Mouse (Mus musculus): ENCODE measurements around the gene Hat1. TPM values are rescaled to one million over a fixed set of nuclear protein-coding genes. Genes with fewer than 3 reads are reported as not detected.

Gene Hat1
- polyA plus RNA-seq, 1 experiment from 2014 or later, result 56.1 TPM

DNA sequence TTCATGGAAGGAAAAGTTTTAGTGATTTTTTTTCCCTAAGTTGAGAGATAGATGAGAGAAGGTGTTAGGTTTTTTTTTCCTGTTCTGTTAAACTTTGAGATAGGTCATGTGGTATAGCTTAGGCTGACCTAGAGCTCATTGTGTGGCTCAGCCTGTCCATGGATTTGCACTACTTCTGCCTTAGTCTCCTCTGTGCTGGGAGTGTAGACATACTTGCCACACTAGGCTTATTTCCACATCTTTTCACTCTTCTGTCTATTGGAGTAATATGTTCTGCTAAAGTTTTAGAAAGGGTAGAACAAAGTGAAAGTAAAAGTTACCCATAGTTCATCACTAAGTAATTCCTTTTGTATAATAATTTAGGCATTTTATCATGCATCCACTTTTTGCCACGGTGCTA is 16.9 kb downstream of the Hat1 start:
- Histone ChIP-seq H3K9ac (replicated peaks; ENCODE audit: low read length) (no peak overlapping the region), H3K9me3 (ENCODE audit: control insufficient read depth, low read length) (no peaks in the 10 kb centered on the region), H3K27ac (replicated peaks; ENCODE audit: low read depth, low read length) (no peak overlapping the region), H3K4me2 (ENCODE audit: low read length) (no peak overlapping the region), H3K4me3 (replicated peaks; ENCODE audit: low read depth, low read length) (no peak overlapping the region), H3K36me3 (ENCODE audit: control insufficient read depth, insufficient read depth, low read length) (no peaks in the 10 kb centered on the region), H3K4me1 (ENCODE audit: control insufficient read depth, insufficient read depth, low read length) (no peaks in the 10 kb centered on the region), H3K27me3 (ENCODE audit: control insufficient read depth, insufficient read depth, low read length) (no peaks in the 10 kb centered on the region)
- 100% methylated on average over 1 of the region's 1 CpGs for WGBS
- DNase-seq, result no peak
- no peak for ATAC-seq (ENCODE audit: low FRiP score, low TSS enrichment)

DNA sequence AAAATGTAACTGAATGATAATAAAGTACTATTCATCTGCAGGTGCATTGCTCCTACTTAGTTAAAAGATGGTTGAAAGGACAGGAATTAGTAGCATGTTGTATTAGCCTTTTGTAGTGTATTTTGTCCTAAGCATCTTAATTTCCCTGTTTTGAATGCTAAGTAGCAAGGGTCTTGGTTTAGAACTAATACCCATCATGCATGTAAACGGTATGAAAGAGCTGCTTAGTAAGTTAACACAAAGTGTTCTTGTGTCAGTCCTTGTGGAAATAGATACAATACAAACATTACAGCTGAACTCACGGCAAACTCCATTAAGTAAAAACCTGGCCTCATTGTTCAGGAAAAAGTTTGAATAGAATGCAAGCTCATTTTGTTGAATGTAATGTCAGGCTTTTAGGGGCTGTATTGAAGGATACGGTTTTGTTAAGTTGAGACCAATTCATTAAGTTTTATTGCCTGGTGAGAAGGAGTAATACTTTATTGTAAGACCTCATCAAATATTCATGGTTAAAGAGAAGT is 30.1 kb downstream of the Hat1 start:
- WGBS, result 28% methylated on average over 3 of the region's 3 CpGs
- no peaks in the 10 kb centered on the region for H3K9me3 ChIP-seq (ENCODE audit: control insufficient read depth, low read length)

DNA sequence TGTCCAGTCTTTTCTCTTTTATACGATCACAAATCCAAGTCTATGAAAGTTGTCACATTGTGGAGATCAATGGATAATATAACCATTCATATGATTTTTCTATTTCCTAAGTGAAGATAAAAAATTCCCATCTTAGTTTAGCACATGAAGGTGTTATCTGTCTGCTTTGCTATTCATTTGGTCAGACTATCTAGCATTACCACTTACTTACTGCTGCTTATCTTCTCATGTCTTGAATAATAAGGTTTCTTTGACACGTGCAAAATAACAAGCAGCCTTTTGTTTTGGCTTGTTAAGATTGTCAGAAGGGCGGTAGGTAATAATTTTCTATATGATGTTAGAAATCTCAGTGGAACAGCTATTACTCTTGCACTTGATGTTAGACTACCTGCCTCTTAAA is 30.6 kb downstream of the Hat1 start:
- ATAC-seq (ENCODE audit: low FRiP score, low TSS enrichment) (no peak), DNase-seq (no peak)
- no peaks in the 10 kb centered on the region for H3K4me1 ChIP-seq (ENCODE audit: control insufficient read depth, insufficient read depth, low read length)
- H3K27ac ChIP-seq (replicated peaks; ENCODE audit: low read depth, low read length), result no peak overlapping the region
- H3K4me2 ChIP-seq (ENCODE audit: low read length), result no peak overlapping the region
- H3K9ac ChIP-seq (replicated peaks; ENCODE audit: low read length), result no peak overlapping the region
- peaks cover 4% of the 10 kb centered on the region; the same call in 1 of the 2 replicates for H3K36me3 ChIP-seq (ENCODE audit: control insufficient read depth, insufficient read depth, low read length)
- 72% methylated on average over 3 of the region's 3 CpGs for WGBS
- no peak overlapping the region for H3K4me3 ChIP-seq (replicated peaks; ENCODE audit: low read depth, low read length)
- no peaks in the 10 kb centered on the region for H3K9me3 ChIP-seq (ENCODE audit: control insufficient read depth, low read length)
- no peaks in the 10 kb centered on the region for H3K27me3 ChIP-seq (ENCODE audit: control insufficient read depth, insufficient read depth, low read length)

More for the DNA sequence above, 30.1 kb downstream of the Hat1 start:
- Histone ChIP-seq H3K27me3 (ENCODE audit: control insufficient read depth, insufficient read depth, low read length) (no peaks in the 10 kb centered on the region), H3K4me2 (ENCODE audit: low read length) (no peak overlapping the region), H3K36me3 (ENCODE audit: control insufficient read depth, insufficient read depth, low read length) (peaks cover 4% of the 10 kb centered on the region; the same call in 1 of the 2 replicates), H3K9ac (replicated peaks; ENCODE audit: low read length) (no peak overlapping the region), H3K27ac (replicated peaks; ENCODE audit: low read depth, low read length) (no peak overlapping the region), H3K4me1 (ENCODE audit: control insufficient read depth, insufficient read depth, low read length) (no peaks in the 10 kb centered on the region), H3K4me3 (replicated peaks; ENCODE audit: low read depth, low read length) (no peak overlapping the region)
- DNase-seq, result no peak
- no peak for ATAC-seq (ENCODE audit: low FRiP score, low TSS enrichment)

DNA sequence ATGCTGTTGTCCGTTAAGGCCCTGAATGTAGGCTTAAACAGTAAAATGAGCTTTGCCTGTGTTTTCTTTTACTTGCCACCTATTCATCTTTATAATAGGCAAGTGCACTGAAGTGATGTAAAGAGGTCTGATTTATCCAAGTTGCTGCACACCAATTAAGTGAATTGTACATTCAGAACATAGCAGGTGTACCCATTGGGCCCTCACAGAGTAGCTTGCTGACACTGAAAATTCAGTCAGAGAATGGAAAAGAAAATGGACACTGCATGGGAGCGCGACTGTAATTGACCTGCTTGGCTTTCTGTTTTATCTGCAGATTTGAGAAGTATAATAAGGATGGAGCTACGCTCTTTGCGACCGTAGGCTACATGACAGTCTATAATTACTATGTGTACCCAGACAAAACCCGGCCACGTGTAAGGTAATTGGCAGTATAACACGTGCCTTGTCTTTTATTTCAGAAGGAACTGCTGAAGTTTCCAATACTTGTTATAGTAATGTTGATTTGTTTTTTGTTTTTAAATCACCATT is 32.2 kb downstream of the Hat1 start:
- WGBS, result 94% methylated on average over 9 of the region's 9 CpGs
- Histone ChIP-seq H3K27me3 (ENCODE audit: control insufficient read depth, insufficient read depth, low read length) (no peaks in the 10 kb centered on the region), H3K9ac (replicated peaks; ENCODE audit: low read length) (no peak overlapping the region), H3K27ac (replicated peaks; ENCODE audit: low read depth, low read length) (no peak overlapping the region), H3K4me2 (ENCODE audit: low read length) (no peak overlapping the region), H3K4me1 (ENCODE audit: control insufficient read depth, insufficient read depth, low read length) (no peaks in the 10 kb centered on the region), H3K36me3 (ENCODE audit: control insufficient read depth, insufficient read depth, low read length) (peaks cover 4% of the 10 kb centered on the region; the same call in 1 of the 2 replicates), H3K9me3 (ENCODE audit: control insufficient read depth, low read length) (no peaks in the 10 kb centered on the region), H3K4me3 (replicated peaks; ENCODE audit: low read depth, low read length) (no peak overlapping the region)
- ATAC-seq (ENCODE audit: low FRiP score, low TSS enrichment), result no peak
- peak; percentile 1 for DNase-seq

DNA sequence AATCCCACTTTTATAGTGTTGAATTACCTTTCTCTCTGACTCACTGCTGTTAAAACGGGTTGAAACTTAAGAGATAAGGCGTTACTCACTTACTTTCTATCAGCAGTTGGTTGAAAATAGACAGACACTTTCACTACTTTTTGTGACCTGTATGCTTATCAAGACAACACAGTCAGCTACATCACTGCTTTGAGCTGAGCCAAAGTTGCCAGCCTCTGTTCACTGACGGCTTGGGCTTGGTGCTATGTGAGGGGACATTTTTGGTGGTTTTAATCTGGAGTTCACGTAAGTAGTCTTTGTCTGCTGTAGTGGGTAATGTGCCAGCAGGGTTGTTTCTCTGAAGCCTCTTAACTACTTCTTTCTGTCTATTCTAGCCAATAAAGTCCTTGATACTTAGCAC is 35.8 kb downstream of the Hat1 start:
- 89% methylated on average over 4 of the region's 4 CpGs for WGBS
- H3K9me3 ChIP-seq (ENCODE audit: control insufficient read depth, low read length), result no peaks in the 10 kb centered on the region
- no peak overlapping the region for H3K9ac ChIP-seq (replicated peaks; ENCODE audit: low read length)
- DNase-seq (no peak), ATAC-seq (ENCODE audit: low FRiP score, low TSS enrichment) (no peak)
- H3K27me3 ChIP-seq (ENCODE audit: control insufficient read depth, insufficient read depth, low read length), result no peaks in the 10 kb centered on the region
- no peaks in the 10 kb centered on the region for H3K4me1 ChIP-seq (ENCODE audit: control insufficient read depth, insufficient read depth, low read length)
- H3K4me3 ChIP-seq (replicated peaks; ENCODE audit: low read depth, low read length), result no peak overlapping the region
- H3K27ac ChIP-seq (replicated peaks; ENCODE audit: low read depth, low read length), result no peak overlapping the region
- H3K4me2 ChIP-seq (ENCODE audit: low read length), result no peak overlapping the region
- H3K36me3 ChIP-seq (ENCODE audit: control insufficient read depth, insufficient read depth, low read length), result peaks cover 4% of the 10 kb centered on the region; the same call in 1 of the 2 replicates

DNA sequence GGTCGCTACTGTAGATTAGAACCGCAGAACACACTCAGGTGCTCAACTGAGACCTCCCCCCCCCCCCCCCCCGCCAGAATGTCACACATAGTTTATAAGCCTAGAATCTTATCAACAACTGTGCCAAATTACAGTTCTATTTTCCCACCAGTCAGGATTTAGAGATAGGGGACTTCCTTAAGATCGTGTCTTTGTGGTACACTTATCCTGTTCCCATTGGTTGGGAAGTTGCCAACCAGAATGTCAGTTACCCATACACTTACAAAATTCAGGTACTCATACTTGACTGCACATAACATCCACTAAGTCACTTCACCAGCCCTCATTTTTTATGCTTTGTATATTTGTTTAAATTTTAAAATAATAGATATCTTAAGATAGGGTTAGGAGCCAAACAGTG is 46.7 kb downstream of the Hat1 start:
- Histone ChIP-seq H3K4me3 (replicated peaks; ENCODE audit: low read depth, low read length) (no peak overlapping the region), H3K9me3 (ENCODE audit: control insufficient read depth, low read length) (no peaks in the 10 kb centered on the region), H3K27me3 (ENCODE audit: control insufficient read depth, insufficient read depth, low read length) (no peaks in the 10 kb centered on the region), H3K9ac (replicated peaks; ENCODE audit: low read length) (no peak overlapping the region), H3K27ac (replicated peaks; ENCODE audit: low read depth, low read length) (no peak overlapping the region), H3K4me2 (ENCODE audit: low read length) (no peak overlapping the region), H3K36me3 (ENCODE audit: control insufficient read depth, insufficient read depth, low read length) (peaks cover 10% of the 10 kb centered on the region; the same call in 1 of the 2 replicates), H3K4me1 (ENCODE audit: control insufficient read depth, insufficient read depth, low read length) (no peaks in the 10 kb centered on the region)
- DNase-seq (no peak), ATAC-seq (ENCODE audit: low FRiP score, low TSS enrichment) (no peak)
- 98% methylated on average over 3 of the region's 4 CpGs for WGBS

DNA sequence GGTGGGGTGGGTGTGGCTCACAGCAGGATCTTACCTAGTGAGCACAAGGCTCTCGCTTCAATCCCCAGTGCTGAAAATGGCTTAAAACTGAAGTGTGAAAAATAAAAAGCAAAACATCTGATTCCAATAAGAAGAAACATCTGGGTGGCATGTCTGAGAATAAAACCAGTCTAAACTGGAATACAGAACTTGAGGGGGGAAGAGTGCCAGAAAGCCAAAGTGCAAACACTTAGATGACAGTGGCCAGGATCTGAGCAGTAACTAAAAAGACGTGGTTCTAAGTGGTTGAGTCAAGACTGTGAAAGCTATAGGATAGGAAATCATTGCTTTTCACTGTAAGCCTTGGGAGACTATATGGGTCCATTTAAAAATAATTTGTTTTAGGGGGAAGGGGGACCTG is 54.6 kb downstream of the Hat1 start:
- H3K4me3 ChIP-seq (replicated peaks; ENCODE audit: low read depth, low read length), result no peak overlapping the region
- ATAC-seq (ENCODE audit: low FRiP score, low TSS enrichment) (no peak), DNase-seq (no peak)
- no peaks in the 10 kb centered on the region for H3K9me3 ChIP-seq (ENCODE audit: control insufficient read depth, low read length)
- no peak overlapping the region for H3K27ac ChIP-seq (replicated peaks; ENCODE audit: low read depth, low read length)
- no peak overlapping the region for H3K4me2 ChIP-seq (ENCODE audit: low read length)
- peaks cover 12% of the 10 kb centered on the region for H3K36me3 ChIP-seq (ENCODE audit: control insufficient read depth, insufficient read depth, low read length)
- H3K27me3 ChIP-seq (ENCODE audit: control insufficient read depth, insufficient read depth, low read length), result no peaks in the 10 kb centered on the region
- 32% methylated on average over 2 of the region's 2 CpGs for WGBS
- H3K9ac ChIP-seq (replicated peaks; ENCODE audit: low read length), result no peak overlapping the region
- peaks cover 6% of the 10 kb centered on the region; the same call in 1 of the 2 replicates for H3K4me1 ChIP-seq (ENCODE audit: control insufficient read depth, insufficient read depth, low read length)

DNA sequence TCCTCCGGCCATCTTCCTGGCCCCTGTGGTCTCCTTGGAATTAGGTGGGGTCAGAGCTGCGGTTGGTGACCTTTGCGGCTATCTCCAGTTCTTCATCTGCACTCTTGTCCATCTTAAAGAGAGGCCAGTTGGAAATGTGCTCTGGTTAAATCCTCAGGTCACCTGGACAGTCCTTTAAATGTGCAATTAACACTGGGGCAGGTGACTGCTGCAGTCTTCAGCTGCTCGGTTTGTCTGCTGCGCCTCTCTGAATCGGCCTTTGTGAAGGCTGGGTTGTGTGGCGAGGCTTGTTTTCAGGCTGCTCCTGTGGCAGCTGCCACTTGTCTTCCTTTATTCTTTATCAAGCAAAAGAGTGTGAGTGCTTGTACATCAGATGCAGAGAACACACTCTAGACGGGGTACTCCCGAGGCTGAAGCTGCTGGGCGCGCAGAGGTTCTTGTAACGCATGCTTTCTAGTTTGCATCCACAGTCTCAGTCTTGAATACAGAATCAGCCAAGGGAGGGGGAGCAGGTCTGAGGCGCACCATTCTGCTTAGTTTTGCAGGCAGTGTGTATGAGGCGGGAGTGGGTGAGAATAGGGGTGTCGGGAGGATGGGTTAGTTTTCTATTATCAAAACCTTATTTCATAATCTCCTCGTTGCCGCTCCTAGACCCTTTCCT is 56.9 kb downstream of the Hat1 start:
- H3K4me2 ChIP-seq (ENCODE audit: low read length), result peak overlapping the region; percentile 34

DNA sequence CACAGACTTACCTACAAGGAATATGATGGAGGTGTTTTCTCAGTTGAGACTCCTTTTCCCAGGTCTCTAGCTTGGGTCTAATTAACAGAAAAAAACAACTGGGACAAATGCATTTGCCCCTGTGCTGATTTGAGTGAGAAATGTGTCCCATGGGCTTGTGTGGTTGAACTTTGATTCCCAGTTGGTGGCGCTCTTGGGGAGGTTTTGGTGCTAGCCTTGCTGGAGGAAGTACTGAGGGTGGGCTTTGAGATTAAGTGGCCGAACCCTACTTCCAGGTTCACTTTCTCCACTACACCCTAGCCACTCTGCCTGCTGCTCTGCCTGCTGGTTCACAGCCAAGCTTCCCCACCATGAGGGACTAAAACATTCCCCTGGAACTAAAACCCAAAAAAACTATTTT is 60.8 kb downstream of the Hat1 start:
- no peak overlapping the region for H3K9ac ChIP-seq (replicated peaks; ENCODE audit: low read length)
- H3K9me3 ChIP-seq (ENCODE audit: control insufficient read depth, low read length), result no peaks in the 10 kb centered on the region
- WGBS, result 8% methylated on average over 2 of the region's 2 CpGs
- peaks cover 14% of the 10 kb centered on the region; the same call in 1 of the 2 replicates for H3K4me1 ChIP-seq (ENCODE audit: control insufficient read depth, insufficient read depth, low read length)
- no peak overlapping the region for H3K4me3 ChIP-seq (replicated peaks; ENCODE audit: low read depth, low read length)
- no peak overlapping the region for H3K4me2 ChIP-seq (ENCODE audit: low read length)
- DNase-seq (no peak), ATAC-seq (ENCODE audit: low FRiP score, low TSS enrichment) (no peak)
- no peak overlapping the region for H3K27ac ChIP-seq (replicated peaks; ENCODE audit: low read depth, low read length)
- no peaks in the 10 kb centered on the region for H3K27me3 ChIP-seq (ENCODE audit: control insufficient read depth, insufficient read depth, low read length)
- no peaks in the 10 kb centered on the region for H3K36me3 ChIP-seq (ENCODE audit: control insufficient read depth, insufficient read depth, low read length)

More for the DNA sequence above, 56.9 kb downstream of the Hat1 start:
- H3K9me3 ChIP-seq (ENCODE audit: control insufficient read depth, low read length), result no peaks in the 10 kb centered on the region
- peak; percentile 49 for DNase-seq
- 32% methylated on average over 17 of the region's 17 CpGs for WGBS
- H3K4me3 ChIP-seq (replicated peaks; ENCODE audit: low read depth, low read length), result no peak overlapping the region
- peak overlapping the region; percentile 46 for H3K9ac ChIP-seq (replicated peaks; ENCODE audit: low read length)
- peaks cover 8% of the 10 kb centered on the region; the same call in 1 of the 2 replicates for H3K36me3 ChIP-seq (ENCODE audit: control insufficient read depth, insufficient read depth, low read length)
- no peak overlapping the region for H3K27ac ChIP-seq (replicated peaks; ENCODE audit: low read depth, low read length)
- ATAC-seq (ENCODE audit: low FRiP score, low TSS enrichment), result no peak
- no peaks in the 10 kb centered on the region for H3K27me3 ChIP-seq (ENCODE audit: control insufficient read depth, insufficient read depth, low read length)
- peaks cover 6% of the 10 kb centered on the region; the same call in 1 of the 2 replicates for H3K4me1 ChIP-seq (ENCODE audit: control insufficient read depth, insufficient read depth, low read length)
